Mouse (Mus musculus) gastrocnemius, postnatal 25 days (tissue): ENCODE data around the gene Kif6. TPM values are rescaled to one million over a fixed set of nuclear protein-coding genes. Genes with fewer than 3 reads are reported as not detected.
A peak's percentile ranks its signal among the peaks of the same experiment; 100 is the strongest.

Experiments
- DNase-seq: peaks from one replicate; pipeline ENCODE4 v3.0.0; 2022
- total RNA-seq, 2 experiments: library from RNA; stranded (reverse); gene quantifications; 1 replicate in 1 of 2; 2 replicates in 1 of 2; pipeline ENCODE4 v1.2.3; 2021

Kif6 gene
- total RNA-seq, 2 experiments from 2014 or later, result 0.19 TPM; not detected in 1

DNA sequence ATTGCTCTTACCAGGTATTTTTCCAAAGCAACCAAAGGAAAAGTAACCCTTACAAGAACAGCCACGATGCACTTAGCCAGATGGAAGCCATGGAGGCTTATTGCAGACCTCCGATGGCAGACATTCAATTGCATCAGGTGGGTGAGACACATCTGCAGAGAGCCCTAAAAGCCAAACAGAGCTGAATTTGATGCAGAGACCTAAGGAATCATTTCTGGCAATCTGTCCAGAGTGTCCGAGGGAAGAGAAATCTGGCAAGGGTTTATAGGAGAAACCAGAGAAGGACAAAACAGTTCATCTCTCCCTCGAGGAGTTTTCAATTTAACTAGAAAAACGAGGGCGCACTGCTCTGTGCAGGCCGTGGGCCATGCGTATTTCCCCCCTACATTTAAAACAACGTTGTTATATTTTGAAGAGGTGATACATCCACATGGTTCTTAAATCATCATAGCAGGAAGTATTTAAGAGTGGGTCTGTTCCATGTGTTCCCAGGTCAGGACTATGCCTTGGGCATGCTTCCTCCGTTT is 177.3 kb downstream of the Kif6 start:
- no peak for DNase-seq

DNA sequence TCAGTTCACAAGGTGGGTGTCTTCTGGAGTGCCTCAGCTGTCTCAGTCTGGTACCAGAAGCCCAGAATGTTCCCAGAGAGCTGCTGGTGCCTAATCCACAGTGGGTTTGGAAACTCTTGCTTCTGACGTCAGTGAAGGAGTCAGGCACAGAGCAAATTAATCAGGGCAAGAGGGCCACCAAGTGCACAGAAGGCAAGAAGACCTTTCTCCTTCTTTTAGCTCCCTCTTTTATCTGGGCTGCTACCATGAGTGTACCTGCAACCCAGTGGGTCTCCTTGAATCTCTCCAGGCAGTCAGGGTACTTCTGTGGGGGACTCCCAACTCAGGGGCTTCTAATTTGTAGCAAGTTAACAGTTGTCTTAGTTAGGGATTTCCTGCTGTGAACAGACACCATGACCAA is 178.0 kb downstream of the Kif6 start:
- no peak for DNase-seq

DNA sequence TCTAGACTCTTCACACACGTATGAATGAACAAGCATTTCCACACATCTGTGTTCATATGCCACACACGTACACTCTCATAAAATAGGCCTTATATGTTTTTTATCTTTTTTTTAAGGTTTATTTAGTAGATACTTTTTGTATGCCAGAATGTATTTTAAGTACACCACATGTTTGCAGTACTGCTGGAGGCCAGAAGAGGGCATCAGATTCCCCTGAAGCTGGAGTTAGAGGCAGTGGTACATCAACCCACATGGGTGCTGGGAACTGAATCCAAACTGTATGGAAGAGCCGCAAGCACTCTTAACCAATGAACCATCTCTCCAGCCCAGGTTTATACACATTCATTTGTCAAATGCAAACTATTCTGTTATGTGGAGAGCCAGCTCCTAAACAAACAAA is 179.0 kb downstream of the Kif6 start:
- no peak for DNase-seq

DNA sequence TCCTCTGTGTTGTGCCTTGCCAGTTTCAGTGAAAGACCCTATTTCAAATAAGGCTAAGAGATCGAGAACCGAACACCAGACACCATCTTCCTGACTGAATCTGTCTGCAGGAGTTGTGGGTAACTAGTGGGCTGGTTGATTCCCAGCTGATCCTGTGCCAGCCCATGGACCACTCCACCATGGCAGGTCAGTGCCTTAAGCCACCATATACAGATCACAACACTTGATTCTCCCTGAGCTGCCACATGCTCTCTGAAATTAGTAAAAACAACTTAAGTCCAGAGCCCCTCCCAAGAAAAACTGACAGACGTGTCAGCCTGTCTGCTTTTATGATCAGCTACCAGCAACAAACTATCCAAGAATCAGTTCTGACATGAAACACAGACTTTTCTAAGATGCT is 180.3 kb downstream of the Kif6 start:
- no peak for DNase-seq

DNA sequence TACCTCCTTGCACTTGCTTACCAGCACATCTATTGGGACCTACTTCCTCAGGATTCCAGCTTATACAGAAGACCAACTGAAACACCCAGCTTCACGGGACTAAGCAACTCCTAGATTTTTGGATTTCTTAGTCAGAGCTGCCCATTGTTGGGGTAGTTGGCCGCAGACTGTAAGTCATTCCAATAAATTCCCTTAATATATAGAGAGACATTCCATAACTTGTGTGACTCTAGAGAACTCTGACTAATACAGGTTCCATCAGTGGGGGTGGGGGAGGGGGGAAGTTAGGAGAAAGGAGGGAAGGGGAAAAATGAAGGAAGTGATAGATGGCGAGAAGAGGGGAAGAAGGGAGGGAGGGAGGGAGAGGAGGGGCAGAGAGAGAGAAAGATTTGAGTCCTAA is 181.2 kb downstream of the Kif6 start:
- DNase-seq, result no peak

DNA sequence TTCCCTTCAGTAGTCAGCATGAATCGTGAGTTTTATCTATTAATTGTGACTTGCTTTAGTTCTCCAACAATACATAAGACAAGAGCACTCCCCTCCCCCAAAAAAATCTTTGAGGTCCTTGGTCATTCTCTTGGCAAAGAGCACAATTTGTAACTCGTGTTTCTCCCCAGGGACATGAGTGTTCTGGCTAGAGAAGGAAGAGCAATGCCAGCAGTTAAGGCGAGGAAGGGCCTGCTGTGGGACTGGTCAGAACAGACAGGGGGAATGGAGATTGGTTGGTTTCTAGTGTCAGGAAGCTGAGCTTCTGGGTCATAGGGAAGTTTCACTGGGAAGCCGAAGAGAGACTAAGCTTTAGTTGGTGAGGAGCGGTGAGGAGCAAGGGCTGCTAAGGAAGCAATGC is 184.2 kb downstream of the Kif6 start:
- no peak for DNase-seq

DNA sequence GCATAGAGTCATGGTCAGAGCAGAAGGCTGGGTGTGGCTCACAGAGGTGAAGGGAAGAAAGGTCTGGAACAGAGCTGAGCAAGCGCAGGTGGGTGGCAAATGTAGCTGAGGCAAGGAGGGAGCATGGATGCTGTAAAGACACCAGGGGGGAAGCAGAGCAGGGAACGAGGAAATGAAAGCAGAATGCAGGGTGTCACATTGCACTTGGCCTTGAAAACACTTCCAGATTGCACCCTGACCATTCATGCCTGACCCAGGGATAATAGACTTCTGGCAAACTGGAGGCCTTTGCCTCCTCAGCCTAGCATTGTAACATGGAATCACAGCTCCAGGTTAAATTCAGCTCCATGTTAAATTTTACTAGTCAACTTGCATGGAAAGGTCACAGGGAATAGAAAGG is 185.2 kb downstream of the Kif6 start:
- DNase-seq, result no peak

DNA sequence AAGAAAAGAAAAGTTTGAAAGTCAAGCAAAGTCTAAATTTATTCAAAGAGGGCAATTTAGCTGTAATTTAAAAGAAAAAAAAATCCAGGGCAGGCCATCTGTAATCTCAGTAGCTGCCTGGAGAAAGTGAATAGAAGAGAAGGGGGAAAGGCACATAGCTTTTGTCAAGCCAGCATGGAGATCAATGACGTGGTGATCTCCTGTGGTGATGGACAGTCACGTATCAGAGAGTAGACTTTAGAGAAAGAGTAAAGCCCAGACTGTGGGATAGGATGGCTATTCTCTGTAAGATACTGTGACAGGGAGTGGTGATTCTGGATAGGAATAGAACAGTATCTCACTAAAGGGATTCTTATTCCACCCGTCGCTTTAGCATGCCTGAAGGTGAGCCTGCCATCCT is 192.5 kb downstream of the Kif6 start:
- no peak for DNase-seq

DNA sequence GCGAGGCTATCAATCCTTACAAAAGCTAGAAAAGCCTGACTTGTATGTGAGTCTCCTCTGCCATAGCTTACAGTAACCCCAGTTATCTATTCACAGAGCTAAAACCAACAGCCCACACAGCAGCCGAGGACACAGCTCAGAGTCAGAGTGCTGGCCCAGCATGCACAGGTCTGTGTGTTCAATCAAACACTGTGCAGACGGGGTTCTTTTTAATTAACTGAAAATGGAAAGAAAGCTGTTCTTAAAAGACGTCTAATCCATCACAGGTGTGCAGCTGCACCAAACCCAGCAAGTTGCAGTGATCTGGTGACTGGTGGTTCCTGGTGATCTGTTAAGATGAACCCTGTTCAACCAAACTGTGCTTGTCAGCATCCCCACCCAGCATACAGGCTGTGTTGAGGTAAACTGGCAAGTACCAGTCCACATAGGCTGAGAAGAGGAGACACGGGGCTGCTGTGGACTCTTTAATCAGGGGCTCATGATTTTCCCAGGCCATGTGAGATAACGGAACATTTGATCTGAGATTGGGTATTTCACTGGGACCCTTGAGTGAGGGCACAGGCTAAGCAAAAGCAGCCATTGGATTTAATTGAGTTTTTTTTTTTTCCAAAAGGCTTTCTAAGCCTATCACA is 193.9 kb downstream of the Kif6 start:
- DNase-seq, result no peak

DNA sequence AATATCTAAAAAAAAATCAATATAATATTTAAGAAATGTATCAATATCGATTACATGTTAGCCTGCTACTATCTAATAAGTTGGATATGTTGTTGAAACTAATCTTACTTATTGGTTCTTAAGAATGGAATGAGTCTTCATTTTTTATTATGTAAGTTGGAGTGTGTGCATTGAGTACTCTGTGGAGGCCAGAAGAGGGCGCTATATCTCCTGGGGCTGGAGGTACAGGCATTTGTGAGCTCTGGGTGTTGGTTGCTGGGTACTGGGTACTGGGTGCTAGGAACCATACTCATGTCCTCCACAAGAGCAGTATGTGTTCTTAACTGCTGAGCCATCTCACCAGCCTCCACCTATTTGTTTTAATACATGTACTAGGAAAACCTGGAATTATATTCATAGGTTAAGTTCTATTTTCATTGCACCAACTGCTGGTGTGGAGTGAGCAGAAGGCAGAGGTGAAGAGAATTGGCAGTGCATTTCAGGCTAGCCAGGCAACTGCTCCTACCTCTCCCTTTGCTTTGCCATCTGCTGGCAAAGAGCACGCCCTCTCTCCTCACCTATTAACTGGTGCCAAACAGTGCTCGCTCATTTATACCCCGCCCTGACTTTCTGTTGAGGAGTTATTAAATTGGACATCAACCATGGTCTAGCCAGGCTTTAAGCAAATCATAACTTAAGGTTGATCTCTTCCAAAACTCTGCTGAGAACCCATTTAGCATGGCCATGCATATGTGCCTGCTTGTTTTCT is 199.1 kb downstream of the Kif6 start:
- no peak for DNase-seq

DNA sequence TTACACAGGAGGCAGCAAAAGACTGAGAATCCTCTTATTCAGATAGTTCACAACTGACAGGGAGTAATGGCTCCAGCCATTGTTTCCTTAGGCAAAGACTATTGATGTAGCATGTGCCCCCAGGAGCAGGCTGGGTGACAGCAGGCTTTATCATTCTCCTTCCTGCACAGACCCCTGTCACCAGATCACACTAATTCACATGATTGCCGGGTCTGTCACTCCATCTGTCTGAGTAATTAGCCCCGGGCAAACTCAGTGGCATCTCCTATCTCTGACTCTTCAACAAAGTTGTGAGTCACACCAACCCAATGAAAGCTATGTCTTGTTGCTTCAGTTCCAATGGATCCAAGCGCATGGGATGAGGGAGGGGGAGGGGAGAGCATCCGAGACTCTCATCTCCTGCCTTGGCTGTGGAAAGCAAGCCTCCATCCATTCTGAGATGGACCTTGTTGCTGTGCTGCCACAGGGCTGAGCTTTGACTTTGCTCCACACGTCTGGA is 201.2 kb downstream of the Kif6 start:
- no peak for DNase-seq

DNA sequence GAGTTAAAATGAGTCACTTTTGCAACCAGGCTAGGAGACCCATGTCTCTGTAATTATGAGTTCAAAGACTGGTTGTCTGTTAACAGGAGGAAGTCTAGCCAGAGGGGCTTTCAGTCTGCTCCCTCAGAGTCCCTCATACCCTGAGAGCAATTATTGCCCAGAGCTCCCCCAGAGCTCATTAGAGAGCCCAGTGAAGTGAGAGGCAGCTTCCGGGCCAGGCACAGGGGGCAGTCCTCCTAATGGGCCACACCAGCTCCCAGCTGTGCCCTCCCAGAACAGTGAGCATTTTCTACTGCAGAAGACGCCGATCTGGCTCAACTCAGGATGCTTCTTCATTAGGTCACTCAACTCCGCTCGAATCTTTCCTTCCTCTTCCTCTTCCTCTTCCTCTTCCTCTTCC is 201.8 kb downstream of the Kif6 start:
- DNase-seq, result no peak

DNA sequence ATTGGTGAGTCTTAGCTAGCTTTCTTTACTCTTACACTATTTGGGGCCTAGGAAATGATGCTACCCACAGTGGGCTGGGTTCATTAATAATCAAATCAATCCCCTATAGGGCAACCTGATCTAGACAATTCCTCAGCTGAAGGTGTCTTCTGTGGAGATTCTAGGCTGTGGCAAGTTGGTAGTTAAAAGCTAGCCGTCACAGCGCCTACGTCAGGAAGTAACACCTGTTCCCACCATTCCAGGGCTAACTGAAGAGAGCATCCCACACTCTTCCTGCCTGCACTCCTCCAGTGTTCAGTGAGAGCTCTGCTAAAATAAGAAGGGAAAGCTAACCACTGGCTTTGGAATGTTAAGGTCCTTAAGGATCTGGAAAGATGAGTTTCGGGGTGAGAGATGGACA is 205.3 kb downstream of the Kif6 start:
- no peak for DNase-seq

DNA sequence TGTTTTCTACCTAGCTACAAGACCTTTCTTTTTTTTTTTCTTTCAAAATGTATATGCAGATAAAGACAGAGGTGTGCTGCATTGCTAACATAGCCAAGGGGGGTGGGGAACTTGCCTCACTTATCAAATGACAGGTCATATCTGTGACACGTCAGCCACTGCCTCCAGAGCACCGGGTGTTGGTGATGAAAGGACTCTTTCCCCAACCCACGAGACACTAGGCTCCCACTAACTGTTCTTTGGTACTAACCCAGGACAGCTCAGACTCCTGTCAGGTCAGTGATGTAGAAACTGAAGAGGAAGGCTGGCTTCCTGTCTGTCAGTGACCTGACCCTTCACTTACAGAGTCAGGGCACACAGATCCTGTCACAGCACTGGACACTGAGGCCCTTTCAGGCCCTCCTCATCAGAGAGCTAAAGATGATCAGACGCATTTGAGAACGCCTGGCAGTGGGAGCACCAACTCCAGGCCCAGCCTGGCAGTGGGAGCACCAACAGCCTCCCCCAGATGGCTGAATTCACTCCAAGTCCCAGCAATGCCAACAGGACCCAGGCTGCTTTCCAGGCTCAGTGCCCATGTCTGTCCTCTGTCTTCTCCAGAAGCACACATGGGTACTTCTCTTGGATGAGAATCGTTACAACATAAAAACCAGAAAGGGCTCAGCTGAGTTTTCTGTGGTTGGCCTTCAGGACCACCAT is 209.4 kb downstream of the Kif6 start:
- DNase-seq, result no peak

DNA sequence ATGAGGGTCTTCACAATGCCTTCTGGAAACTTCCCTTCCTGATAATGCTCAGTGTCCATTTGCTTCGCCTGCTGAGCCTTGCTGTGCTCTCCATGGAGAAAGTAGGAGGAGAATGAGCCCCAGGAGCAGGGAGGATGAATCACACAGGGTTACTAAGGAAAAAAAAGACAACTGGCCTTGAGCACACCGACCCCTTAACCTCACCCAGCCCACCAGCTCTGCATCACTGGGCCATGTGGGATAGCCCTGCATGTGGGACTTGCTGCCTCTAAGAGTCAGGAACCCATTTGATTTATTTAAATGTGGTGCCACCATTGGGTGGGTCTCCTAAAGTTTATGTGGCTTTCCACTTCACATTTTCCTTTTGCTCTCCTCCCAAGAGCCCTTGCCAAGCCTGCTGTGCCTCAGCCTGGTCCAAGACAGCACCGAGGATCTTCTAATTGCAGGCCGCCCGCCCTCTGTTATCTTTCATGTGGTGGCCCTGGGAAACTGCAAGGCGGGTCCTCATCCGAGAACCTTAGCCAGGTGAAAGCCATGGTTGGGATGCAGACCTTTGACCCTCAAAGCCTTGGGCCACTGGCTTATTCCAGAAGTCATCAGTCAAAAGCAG is 210.0 kb downstream of the Kif6 start:
- no peak for DNase-seq

DNA sequence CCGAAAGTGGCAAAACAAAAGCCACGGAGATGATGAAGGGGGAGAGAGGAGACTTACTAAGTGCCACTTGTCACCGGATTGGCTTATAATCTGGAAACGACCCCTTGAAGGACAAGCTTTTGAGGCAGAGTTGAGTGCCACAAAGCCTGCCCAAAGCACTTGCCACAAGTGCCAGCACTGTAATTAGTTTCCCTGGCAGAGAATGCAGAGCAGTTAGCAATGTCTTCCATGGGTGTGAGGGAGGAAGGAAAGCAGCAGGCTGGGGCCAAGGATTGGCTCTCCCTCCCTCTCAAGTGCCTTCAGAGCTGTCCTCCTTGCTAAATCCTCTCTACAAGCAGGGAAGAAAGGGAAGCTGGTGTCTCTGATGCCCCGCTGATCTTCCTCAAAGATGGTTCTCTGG is 210.9 kb downstream of the Kif6 start:
- no peak for DNase-seq

DNA sequence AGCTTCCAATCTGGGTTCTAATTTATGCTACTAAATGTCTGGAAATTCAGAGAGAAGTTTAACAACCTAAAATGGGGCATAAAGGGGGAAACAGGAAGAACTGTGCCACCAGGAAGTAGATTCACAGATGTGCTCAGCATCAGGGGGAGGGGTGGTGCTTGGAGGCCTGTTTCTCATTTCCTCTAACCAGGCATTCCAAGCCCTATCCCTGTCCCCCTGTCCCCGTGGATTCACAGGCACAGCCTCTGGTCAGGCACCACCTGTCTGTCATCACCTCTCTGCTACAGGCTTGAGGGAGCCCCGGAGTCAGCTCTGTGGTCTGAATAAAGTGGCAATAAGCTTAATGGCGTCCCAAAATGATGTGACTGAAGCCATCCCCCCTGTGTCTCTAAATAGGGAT is 216.8 kb downstream of the Kif6 start:
- DNase-seq, result no peak

DNA sequence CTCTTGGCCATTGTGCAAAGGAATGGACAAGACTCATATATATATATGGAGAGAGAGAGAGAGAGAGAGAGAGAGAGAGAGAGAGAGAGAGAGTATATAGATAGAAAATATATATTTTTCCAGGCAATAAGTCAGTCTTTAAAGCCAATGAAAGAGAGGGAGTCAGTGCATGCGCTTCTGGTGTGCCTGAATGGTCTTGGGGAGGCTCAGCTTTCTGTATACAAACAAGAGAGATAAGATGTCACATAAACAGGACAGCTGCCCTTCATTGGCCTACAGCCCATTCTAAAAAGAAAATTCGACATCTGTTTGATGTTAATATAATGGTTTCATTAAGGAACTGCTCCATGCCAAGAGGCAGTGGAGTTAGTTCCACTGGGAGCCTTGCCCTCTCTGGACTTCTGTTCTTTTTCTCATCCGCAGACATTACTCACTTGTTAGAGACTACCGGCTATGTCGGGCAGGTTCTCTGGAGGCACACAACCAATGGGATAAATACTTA is 219.2 kb downstream of the Kif6 start:
- DNase-seq, result no peak

DNA sequence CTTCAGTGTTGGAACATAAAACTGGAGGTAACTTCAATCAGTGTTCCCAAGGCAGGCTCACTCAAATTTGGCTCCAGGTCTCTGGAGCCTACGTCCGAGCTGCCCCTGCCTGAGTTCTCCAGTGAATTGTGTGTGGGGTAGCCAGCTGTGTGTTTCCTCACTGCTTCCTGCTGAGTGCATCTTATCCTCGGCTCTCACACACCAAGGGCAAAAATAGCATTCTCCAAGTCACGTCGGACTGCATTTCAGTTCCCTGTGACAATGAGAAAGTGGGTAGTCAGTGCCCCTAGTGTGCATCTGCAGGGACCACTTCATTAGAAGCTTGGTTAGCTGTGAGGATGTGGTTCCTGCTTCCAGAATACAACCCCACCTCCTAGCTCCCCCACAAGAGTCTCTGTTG is 222.5 kb downstream of the Kif6 start:
- DNase-seq, result no peak

DNA sequence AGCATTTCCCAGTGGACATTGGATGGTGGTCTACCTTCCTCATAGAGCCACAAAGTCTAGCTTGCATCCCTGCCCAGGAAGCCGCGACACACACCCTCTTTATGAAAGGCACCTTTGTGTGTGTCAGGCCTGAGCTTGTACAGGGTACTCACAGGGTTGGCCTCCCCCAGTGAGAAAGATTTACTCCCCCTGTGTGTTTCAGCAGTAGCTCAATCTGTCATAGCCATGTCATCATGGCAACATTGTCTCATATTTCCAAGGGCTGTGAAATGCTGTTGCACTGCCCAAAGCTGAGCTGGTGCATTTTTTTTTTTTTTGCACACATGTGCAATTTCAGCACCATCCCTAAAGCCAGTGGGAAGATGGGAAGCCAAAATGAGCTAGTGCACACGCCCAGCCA is 224.3 kb downstream of the Kif6 start:
- no peak for DNase-seq

DNA sequence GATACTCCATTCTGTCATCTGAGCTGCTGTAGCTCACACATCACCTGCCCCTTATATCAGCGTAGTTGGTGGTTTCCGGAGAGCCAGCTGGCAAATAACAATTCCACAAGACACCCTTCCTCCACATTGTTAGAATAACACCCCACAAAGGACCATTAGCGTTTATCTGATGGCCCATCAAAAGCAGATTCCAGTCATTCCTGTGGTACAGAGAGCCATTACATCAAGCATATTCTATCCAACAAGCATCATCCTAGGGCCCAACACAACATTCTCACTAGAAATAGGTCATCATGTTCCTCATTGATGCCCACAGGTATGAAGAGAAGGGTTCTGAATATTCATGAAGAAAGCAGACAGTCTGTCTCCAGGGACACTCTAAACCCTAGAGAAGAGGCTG is 236.3 kb downstream of the Kif6 start:
- DNase-seq, result no peak

DNA sequence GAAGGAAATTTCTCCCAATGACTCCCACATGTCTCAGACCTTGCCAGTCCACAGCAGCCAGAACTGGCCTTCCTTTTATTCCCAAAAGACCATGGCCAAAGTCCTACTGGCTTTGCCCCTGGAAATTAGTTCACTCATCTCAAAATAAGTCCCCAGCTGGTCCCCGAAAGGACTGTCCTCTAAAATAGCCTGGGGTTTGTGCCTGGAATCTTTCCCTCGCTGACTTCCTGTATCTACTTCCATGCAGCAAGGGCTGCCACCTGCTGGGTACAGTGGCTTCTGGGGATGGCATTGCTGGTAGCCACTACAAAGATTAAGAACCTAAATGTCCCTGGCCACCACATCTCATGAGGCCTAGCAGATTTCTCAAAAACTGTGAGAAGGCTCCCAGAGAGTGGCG is 237.2 kb downstream of the Kif6 start:
- DNase-seq, result peak; percentile 58

DNA sequence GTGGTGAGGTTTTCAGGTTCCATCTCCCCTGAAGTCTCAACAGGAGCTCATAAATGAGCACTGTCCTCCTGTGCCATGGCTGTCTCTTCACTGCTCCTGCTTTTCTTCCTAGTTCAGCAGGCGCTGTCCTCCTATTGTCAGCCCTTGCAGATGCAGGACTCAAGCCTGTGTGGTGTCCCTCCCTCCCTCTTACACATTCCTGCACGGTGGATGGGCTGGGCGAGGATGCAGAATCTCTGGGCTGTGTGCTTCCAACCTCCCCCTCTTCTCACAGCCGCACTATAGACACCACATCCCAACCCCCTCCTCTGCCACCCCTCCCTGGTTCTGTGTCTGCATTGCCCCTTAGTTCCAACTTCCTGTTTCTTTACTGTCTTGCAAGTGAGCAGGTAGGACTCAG is 240.8 kb downstream of the Kif6 start:
- no peak for DNase-seq
